Mouse (Mus musculus): ENCODE results near the gene Rcc2.

- TF ChIP-seq MAX (IDR thresholded peaks at IDR 0.05; ENCODE audit: low read length) (no peak), RAD21 (IDR thresholded peaks at IDR 0.05; ENCODE audit: low read depth, low read length) (no peak), POLR2A (IDR thresholded peaks at IDR 0.05; ENCODE audit: low read depth, low read length) (no peak), CTCF (conservative IDR thresholded peaks at IDR 0.05 in 1 of 2, IDR thresholded peaks at IDR 0.05 in 1 of 2; ENCODE audit: low read depth in 2 of 2, low read length in 2 of 2) (no peak), HCFC1 (IDR thresholded peaks at IDR 0.05; ENCODE audit: low read depth, low read length) (no peak), EP300 (IDR thresholded peaks at IDR 0.05; ENCODE audit: low read length) (no peak), TCF12 (IDR thresholded peaks at IDR 0.05; ENCODE audit: low read depth, low read length) (no peak)
These were observed 8.9 kb upstream of the Rcc2 start for GRCm38 (mm10) chr4:140691481-140691880.
